Mouse (Mus musculus): ENCODE results near the gene Cyp27a1.

Cyp27a1 gene

DNA sequence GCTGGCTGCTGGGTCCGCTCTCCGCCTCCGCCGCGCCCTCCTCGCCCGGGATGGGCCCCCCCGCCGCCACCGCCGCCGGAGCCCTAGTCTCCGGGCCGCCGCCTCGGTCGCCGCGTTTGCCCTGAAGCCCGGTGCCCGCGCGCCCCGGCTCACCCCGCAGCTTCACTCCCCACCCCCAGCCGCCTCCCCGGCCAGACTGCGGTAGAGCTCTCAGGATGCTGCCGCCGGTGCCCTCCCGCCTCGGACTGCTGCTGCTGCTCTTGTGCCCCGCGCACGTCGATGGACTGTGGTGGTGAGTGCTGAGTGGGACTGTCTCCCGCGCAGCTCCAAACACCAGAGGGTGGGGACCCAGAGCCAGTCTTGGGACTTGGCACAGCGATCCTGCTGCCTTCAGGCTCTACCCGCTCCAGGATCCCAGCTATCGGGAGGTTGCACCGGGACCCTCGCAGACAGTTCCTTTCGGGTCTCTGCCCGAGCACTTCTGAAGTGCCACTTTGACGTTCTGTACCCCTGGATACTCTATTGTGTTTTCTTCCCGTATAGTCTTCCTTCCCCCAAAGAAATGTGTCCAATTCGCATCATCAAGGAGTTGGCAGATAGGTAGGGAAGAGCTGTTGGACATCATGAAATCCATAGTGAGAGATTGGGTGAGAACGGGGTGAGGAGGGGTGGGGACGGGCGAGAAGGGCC lies 58.7 kb downstream of the Cyp27a1 start:
- DNase-seq: no peak

DNA sequence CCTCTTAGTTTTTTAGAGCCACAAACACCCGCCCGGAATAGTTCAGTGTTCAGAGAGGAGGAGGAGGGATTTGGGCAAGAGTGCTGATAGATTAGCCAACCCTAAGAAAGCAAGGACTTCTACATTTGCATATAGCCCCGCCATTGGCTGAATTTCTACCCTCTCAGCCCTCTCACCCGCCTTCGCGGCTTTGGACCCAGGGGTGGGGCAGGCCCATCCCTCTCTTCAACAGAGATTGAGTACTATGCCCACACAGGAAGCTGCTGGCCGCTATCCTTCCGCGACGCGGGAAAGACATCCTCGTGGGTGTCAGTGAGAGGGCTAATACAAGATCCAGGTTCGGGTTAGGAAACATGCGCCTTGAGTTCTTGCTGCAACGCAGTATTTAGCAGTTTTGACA lies 59.8 kb downstream of the Cyp27a1 start:
- DNase-seq: peak; percentile 84 to 92

DNA sequence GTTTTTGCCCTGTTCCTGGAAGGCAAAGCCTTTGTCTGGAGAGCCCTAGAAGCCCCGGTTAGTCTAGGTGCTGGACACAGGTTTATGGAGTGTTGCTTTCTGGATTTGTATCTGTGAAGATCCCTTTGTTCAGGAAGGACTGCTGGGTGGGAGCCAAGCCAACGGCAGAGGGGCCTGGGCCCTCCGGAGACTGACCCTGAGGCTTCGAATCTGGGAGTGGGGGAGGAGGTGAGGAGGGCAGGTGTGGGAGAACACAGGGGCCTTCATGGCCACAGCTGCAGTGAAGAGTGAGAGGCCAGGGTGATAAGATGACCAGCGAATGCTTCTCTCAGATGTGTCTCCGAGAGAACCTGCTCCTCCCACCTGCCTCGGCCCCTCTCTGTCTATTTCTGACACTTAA lies 60.7 kb downstream of the Cyp27a1 start:
- DNase-seq: no peak

DNA sequence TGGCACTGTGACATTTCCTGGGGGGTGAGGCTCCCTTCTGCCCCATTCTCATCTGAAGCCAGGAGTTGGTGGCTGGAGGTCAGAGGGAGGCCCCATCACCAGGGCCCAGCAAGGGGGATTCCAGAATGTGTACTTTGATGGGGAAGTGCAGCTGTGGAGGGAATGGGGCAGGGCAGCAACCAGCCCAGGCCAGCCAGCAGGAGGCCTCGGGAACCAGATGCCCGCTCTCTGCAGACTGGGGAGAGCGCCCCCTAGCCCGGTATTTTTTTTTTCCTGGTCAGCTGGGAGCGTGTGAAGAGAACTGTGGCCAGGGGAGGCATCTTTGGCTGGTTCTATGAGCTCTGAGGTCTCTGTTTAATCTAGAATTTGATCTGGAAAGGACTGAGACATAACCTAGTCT lies 62.4 kb downstream of the Cyp27a1 start:
- DNase-seq: peak in 1 of 2 experiments; percentile 33

- no peak for DNase-seq
These were observed 65.6 kb downstream of the Cyp27a1 start for GRCm38 (mm10) chr1:74778934-74779486.

DNA sequence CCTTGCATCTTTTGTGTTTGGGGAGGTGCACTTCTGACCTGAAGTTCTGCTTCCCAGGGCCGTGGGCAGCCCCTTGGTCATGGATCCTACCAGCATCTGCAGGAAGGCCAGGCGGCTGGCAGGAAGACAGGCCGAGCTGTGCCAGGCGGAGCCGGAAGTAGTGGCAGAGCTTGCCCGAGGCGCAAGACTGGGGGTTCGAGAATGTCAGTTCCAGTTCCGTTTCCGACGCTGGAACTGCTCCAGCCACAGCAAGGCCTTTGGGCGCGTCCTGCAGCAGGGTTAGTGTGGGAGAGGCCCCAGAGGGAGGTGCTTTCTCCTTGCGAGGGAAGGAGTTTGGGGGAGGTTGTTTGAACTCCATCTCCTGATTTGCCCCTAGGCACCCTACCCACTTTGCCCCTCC lies 68.7 kb downstream of the Cyp27a1 start:
- no peak for DNase-seq

DNA sequence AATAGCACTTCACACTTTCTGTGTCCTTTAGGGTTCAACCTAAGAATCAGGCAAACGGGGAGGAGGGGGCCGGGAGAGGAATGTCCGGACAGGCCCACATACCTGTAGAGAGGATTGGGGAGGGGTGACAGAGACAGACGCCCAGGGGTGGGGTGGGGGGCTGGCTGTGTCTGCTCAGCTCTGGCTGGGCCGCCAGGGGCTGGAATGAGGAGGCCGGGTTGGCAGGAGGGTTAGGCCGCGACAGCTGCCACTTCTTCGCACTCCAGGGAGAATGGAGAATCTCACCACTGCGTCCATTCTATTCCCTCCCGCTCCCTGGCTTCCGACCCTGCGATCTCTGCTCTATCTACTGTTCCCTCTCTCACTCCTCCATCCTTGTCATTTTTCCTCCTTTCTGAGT lies 70.2 kb downstream of the Cyp27a1 start:
- no peak for DNase-seq

- DNase-seq: peak; percentile 68 to 78
These were observed 70.8 kb downstream of the Cyp27a1 start for GRCm38 (mm10) chr1:74784041-74784759.

Measured in kidney, postnatal 25 days (tissue).